Mouse (Mus musculus) liver, embryonic 14.5 days (tissue): ENCODE results near the gene Lsg1.

Experiments used
- CTCF ChIP-seq: IDR thresholded peaks from 2 replicates; pipeline ENCODE4 v1.5.1; 2016; ENCODE audit warnings: antibody characterized with exemption, low read depth, control low read depth
- EP300 ChIP-seq: IDR thresholded peaks from 2 replicates; pipeline ENCODE4 v1.6.1; 2016; ENCODE audit warnings: antibody characterized with exemption, low read depth

- TF ChIP-seq CTCF (no peak), EP300 (no peak)
Observed at GRCm38 (mm10) chr16:30516993-30517392, 70.4 kb downstream of the Lsg1 start.
